Mouse (Mus musculus) midbrain, embryonic 16.5 days (tissue): ENCODE results near the gene Teddm1a. TPM values are rescaled to one million over a fixed set of nuclear protein-coding genes. Genes with fewer than 3 reads are reported as not detected.

Experiments used
- ATAC-seq: fragments of 200-750 bp; cut with Nextera tagmentation; 2 replicates; pipeline ENCODE4 v1.8.0; 2017; ENCODE audit warnings: moderate TSS enrichment
- H3K27ac ChIP-seq: fragments of 300-500 bp; sonication (generic); 2 replicates; pipeline ENCODE4 v1.5.1; 2014; ENCODE audit warnings: mild to moderate bottlenecking, low read length, mixed read lengths
- H3K27me3 ChIP-seq: fragments of 300-500 bp; sonication (generic); 2 replicates; pipeline ENCODE4 v1.6.1; 2014; ENCODE audit warnings: low read depth, low read length, mixed read lengths; ENCODE audit not compliant: control insufficient read depth, insufficient read depth
- H3K36me3 ChIP-seq: fragments of 300-500 bp; sonication (generic); 2 replicates; pipeline ENCODE4 v1.6.1; 2014; ENCODE audit warnings: mild to moderate bottlenecking, low read length, moderate library complexity, mixed read lengths; ENCODE audit not compliant: control insufficient read depth, insufficient read depth
- H3K4me1 ChIP-seq: fragments of 300-500 bp; sonication (generic); 2 replicates; pipeline ENCODE4 v1.6.1; 2014; ENCODE audit warnings: mild to moderate bottlenecking, low read length, mixed read lengths; ENCODE audit not compliant: control insufficient read depth, insufficient read depth
- H3K4me2 ChIP-seq: fragments of 300-500 bp; sonication (generic); 2 replicates; pipeline ENCODE4 v1.6.1; 2014; ENCODE audit warnings: mild to moderate bottlenecking, low read length, mixed read lengths
- H3K4me3 ChIP-seq: fragments of 300-500 bp; sonication (generic); 2 replicates; pipeline ENCODE4 v1.5.1; 2014; ENCODE audit warnings: low read depth, mild to moderate bottlenecking, low read length, moderate library complexity, mixed read lengths
- H3K9ac ChIP-seq: fragments of 300-500 bp; sonication (generic); 2 replicates; pipeline ENCODE4 v1.6.1; 2014; ENCODE audit warnings: low read depth, low read length, mixed read lengths
- H3K9me3 ChIP-seq: fragments of 300-500 bp; sonication (generic); replicated peaks from 2 replicates; pipeline ENCODE4 v1.6.1; 2014; ENCODE audit warnings: mild to moderate bottlenecking, low read length, mixed read lengths; ENCODE audit not compliant: control insufficient read depth, poor library complexity, severe bottlenecking
- WGBS: fragments of 180-500 bp; shearing (Covaris S2); extraction: QIAGEN DNeasy Blood & Tissue Kit; methylation state at CpG from one replicate; pipeline ENCODE4 v1.1.7; 2014; 5-methylcytosine and 5-hydroxymethylcytosine counted together
- polyA plus RNA-seq: library from polyadenylated mRNA; unstranded; fragments of >200 nt; fragmentation: Nextera tagmentation; extraction: Ambion mirVana; gene quantifications from 2 replicates; pipeline ENCODE4 v1.2.1, GENCODE M21; 2015

Gene Teddm1a
- polyA plus RNA-seq, 1 experiment from 2014 or later = not detected

DNA sequence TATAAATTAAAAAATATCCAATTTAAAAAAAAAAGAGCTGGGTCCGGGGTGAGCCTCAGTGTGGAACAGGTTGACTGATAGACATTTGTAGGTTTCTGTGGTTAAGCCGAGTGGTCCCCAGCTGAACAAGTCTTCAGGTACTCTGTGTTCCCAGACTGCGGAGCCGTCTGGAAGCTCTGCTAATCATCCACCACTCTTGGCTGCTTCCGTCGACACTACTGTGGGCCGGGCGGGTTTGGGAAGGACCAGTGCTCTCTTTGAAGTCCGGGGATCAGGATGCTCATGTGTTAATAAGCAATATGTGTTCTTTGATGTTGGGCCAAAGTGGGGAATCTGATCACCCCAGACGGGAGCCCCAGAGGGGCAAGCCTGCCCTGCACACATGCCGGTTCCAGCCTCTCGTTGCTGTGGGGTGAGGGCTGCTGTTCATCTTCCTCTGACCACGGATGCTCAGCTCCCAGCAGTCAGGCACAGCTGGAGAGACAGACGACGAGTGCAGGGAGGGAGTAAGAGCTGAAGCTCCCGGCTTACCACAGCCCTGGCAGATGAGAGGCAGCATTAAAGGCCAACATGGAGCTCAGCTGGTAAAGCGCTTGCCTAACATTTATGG lies 5.4 kb upstream of the Teddm1a start:
- peak; percentile 76 for ATAC-seq
- Histone ChIP-seq H3K27me3 (no peaks in the 10 kb centered on the region), H3K27ac (0 out of 2 replicates have a peak overlapping the region, but pooled peaks have one; percentile 22), H3K9ac (0 out of 2 replicates have a peak overlapping the region, but pooled peaks have one; percentile 41), H3K9me3 (no peaks in the 10 kb centered on the region), H3K4me2 (no peak overlapping the region), H3K36me3 (no peaks in the 10 kb centered on the region), H3K4me3 (no peak overlapping the region), H3K4me1 (peaks cover 3% of the 10 kb centered on the region; the same call in 1 of the 2 replicates)
- WGBS = 32% methylated on average over 17 of the region's 17 CpGs

GRCm38 (mm10) chr1:153890121-153890520 lies 1.4 kb upstream of the Teddm1a start:
- no peak overlapping the region for H3K27ac ChIP-seq
- no peak for ATAC-seq
- no peak overlapping the region for H3K4me2 ChIP-seq
- peaks cover 4% of the 10 kb centered on the region; the same call in 1 of the 2 replicates for H3K4me1 ChIP-seq
- no peak overlapping the region for H3K4me3 ChIP-seq
- no peaks in the 10 kb centered on the region for H3K36me3 ChIP-seq
- 92% methylated on average over 10 of the region's 10 CpGs for WGBS
- peaks cover 4% of the 10 kb centered on the region; the same call in 1 of the 2 replicates for H3K27me3 ChIP-seq
- H3K9me3 ChIP-seq = no peaks in the 10 kb centered on the region
- H3K9ac ChIP-seq = no peak overlapping the region

DNA sequence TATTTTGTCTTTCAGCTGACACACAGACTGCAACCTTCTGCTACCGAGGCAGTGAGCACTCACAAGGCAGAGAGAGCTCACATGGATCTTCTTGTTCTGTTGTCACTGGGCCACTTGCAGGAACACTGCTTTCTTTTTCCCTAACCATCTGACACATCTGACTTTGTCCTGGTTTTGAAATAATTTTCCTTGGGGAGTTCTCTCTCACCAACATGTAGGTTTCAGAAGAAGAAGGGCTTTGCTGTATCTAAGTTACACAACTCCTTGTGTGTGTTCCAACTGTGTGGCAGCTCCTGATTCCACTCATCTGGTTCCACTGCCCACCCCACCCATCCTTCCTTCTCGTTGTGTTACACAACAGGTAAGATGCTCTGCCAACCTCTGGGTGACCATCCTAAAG lies 2.2 kb downstream of the Teddm1a start:
- Histone ChIP-seq H3K36me3 (no peaks in the 10 kb centered on the region), H3K27me3 (peaks cover 4% of the 10 kb centered on the region; the same call in 1 of the 2 replicates), H3K4me3 (no peak overlapping the region), H3K9ac (no peak overlapping the region), H3K27ac (no peak overlapping the region), H3K9me3 (no peaks in the 10 kb centered on the region), H3K4me1 (peaks cover 2% of the 10 kb centered on the region; the same call in 1 of the 2 replicates), H3K4me2 (no peak overlapping the region)
- no peak for ATAC-seq
- WGBS = 79% methylated on average over 2 of the region's 2 CpGs

- no peak overlapping the region for H3K27ac ChIP-seq
- no peak for ATAC-seq
- WGBS = 64% methylated on average over 8 of the region's 8 CpGs
These were observed 2.8 kb downstream of the Teddm1a start for GRCm38 (mm10) chr1:153894201-153894893.

GRCm38 (mm10) chr1:153894979-153895378 lies 3.4 kb downstream of the Teddm1a start:
- ATAC-seq = peak; percentile 10; the same call in 1 of the 2 replicates
- WGBS = 36% methylated on average over 5 of the region's 5 CpGs

More at GRCm38 (mm10) chr1:153894201-153894893, 2.8 kb downstream of the Teddm1a start:
- no peaks in the 10 kb centered on the region for H3K9me3 ChIP-seq
- H3K9ac ChIP-seq = no peak overlapping the region
- H3K27me3 ChIP-seq = peaks cover 4% of the 10 kb centered on the region; the same call in 1 of the 2 replicates
- peaks cover 2% of the 10 kb centered on the region; the same call in 1 of the 2 replicates for H3K4me1 ChIP-seq
- H3K4me3 ChIP-seq = no peak overlapping the region
- no peak overlapping the region for H3K4me2 ChIP-seq
- H3K36me3 ChIP-seq = no peaks in the 10 kb centered on the region

GRCm38 (mm10) chr1:153897196-153897595 lies 5.7 kb downstream of the Teddm1a start:
- no peak overlapping the region for H3K27ac ChIP-seq
- no peaks in the 10 kb centered on the region for H3K9me3 ChIP-seq
- H3K4me1 ChIP-seq = peaks cover 14% of the 10 kb centered on the region
- H3K27me3 ChIP-seq = peaks cover 4% of the 10 kb centered on the region; the same call in 1 of the 2 replicates
- H3K4me2 ChIP-seq = no peak overlapping the region
- 81% methylated on average over 8 of the region's 8 CpGs for WGBS
- H3K4me3 ChIP-seq = no peak overlapping the region
- no peak overlapping the region for H3K9ac ChIP-seq
- H3K36me3 ChIP-seq = no peaks in the 10 kb centered on the region
- no peak for ATAC-seq

More at GRCm38 (mm10) chr1:153894979-153895378, 3.4 kb downstream of the Teddm1a start:
- Histone ChIP-seq H3K4me1 (peaks cover 2% of the 10 kb centered on the region; the same call in 1 of the 2 replicates), H3K9ac (no peak overlapping the region), H3K36me3 (no peaks in the 10 kb centered on the region), H3K27ac (no peak overlapping the region), H3K4me3 (no peak overlapping the region), H3K9me3 (no peaks in the 10 kb centered on the region), H3K27me3 (peaks cover 4% of the 10 kb centered on the region; the same call in 1 of the 2 replicates), H3K4me2 (no peak overlapping the region)

DNA sequence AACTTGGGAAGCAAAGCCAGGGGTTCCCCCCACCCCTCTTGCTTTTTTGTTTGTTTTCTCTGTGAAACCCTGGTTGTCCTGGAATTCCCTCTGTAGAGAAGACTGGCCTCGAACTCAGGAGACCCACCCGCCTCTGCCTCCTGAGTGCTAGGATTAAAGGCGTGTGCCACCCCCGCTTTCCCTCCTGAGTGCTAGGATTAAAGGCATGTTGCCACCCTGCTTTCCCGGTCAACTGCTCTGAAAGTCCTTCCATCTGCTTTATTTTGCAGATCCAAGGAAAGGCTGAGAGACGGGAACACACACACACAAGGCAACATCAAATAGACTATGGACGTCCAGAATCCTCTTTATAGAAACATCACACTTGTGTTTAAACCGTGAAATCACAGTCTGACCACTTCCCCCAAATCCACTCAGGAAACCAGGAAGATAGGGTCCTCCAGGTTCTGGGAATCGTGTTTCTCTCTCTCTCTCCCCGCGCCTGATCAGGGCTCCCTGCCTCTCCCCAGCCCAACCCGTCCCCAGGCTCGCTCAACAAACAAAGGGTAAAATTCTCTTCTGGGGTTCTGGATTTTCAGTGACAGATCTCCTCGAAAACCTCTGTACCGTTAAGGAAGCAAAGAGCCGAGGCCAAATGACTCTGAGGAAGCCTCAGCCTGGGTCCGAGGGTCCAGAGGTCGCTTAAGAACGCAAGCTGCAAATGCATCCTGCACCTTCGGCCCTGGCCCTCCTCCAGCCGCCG lies 7.6 kb downstream of the Teddm1a start:
- Histone ChIP-seq H3K27me3 (no peaks in the 10 kb centered on the region), H3K4me1 (peaks cover 25% of the 10 kb centered on the region), H3K4me2 (peak overlapping the region; percentile 91), H3K9ac (peak overlapping the region; percentile 95), H3K9me3 (no peaks in the 10 kb centered on the region), H3K4me3 (peak overlapping the region; percentile 77), H3K27ac (peak overlapping the region; percentile 99), H3K36me3 (peaks cover 7% of the 10 kb centered on the region)
- 9% methylated on average over 22 of the region's 22 CpGs for WGBS
- peak; percentile 70 for ATAC-seq

GRCm38 (mm10) chr1:153899731-153900380 lies 8.3 kb downstream of the Teddm1a start, which contains the start of the genes Glul and Teddm2:
TSS of gene Glul (plus strand) at chr1:153899944.
TSS of gene Teddm2 (minus strand) at chr1:153900228.
- Histone ChIP-seq H3K4me1 (peaks cover 25% of the 10 kb centered on the region), H3K4me2 (peak within 1 kb of the TSS; percentile 91), H3K27me3 (no peaks in the 10 kb centered on the region), H3K36me3 (peaks cover 12% of the 10 kb centered on the region), H3K9me3 (no peaks in the 10 kb centered on the region), H3K9ac (peak within 1 kb of the TSS; percentile 95), H3K4me3 (peak within 1 kb of the TSS; percentile 77), H3K27ac (peak within 1 kb of the TSS; percentile 99)
- ATAC-seq = peak; percentile 96
- WGBS = under 1% methylated on average over 51 of the region's 51 CpGs
